Mouse (Mus musculus): ENCODE measurements around the gene Slc44a2. TPM values are rescaled to one million over a fixed set of nuclear protein-coding genes. Genes with fewer than 3 reads are reported as not detected.

The Slc44a2 gene
- total RNA-seq, 4 experiments from 2014 or later = 155 to 165 (median 161) TPM

DNA sequence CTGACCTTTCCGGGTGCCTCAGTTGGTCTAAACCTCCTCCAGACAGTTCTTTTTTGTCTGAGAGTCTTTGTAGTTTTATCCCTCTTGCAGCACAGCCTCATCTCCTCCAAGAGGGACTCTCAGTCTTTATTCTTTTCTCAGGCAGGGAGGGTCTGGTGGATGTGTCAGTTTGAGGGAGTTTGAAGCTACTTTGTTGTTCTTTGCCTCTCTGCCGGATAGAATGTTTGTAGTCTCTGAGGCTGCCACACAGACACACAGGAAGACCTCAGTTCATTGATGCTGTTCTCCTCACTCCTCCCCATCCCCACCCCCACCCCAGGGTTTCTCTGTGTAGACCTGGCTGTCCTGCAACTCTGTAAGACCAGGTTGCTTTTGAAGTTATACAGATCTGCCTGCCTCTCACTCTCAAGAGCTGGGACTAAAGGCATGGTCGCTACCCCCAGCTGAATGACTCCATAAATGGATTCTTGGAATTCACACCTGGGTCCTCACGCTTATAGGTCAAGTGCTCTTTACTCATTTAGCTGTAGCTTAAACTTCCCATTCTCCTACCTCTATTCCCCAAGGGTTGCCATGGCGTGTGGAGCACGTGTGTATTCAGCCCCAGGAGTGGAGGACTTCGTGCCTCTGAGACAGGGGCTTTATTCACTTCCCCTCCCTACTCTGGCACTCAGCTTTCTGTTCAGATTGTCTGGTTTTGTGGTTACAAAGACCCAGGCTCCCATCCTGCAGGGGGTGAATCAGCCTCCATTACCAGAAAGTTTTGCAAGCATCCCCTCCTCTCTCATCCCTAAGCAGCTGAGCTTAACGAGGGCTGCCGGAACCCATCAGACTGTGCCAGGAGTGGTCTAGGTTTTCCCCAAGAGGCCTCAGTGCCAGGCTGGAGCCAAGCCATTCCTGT, 11.9 kb downstream of the Slc44a2 start:
- no peak for DNase-seq (ENCODE audit: low spot score in 2 of 2)

DNA sequence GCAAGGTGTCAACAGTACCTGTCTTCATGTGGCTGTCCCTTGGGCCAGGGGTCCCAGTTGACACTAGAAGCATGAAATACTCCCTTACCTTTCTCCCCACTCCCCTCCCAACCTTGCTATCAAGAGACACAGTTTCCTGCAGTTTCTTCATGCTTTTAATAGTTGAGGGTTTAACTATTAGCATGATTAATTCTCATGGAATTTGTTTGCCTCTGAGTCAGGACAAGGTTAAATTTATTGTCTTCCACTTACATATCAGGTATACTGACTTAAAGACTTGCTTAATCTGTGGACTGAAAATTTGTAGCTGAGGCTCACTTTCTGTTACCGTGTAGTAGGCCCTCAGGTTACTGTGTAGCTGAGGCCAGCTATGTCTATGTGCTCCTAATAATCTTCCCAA, 13.0 kb downstream of the Slc44a2 start:
- no peak for DNase-seq (ENCODE audit: low spot score in 2 of 2)

GRCm38 (mm10) chr9:21334747-21335146, 14.2 kb downstream of the Slc44a2 start:
- no peak for DNase-seq (ENCODE audit: low spot score in 2 of 2)

- no peak for DNase-seq (ENCODE audit: low spot score in 2 of 2)
Observed at GRCm38 (mm10) chr9:21335391-21335790, 14.9 kb downstream of the Slc44a2 start.

DNA sequence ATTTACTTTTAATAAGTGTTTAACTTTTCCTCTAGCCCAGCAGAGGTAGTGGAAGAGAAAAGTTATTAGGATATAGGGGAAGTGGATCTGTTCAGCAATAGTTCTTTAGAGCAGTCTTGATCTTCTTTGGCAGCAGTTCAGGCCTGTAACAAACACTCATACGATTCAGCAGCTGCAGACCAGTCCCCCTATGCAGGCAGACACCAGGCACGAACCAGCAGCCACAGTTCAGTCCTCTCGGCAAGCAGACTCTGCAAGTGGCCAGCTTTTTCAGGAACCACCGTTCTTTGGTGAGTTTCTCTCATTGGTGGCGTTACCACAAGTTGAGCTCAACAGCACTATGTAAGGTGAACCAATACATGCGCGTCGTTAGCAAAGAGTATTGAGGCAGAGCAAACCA, 16.0 kb downstream of the Slc44a2 start:
- DNase-seq (ENCODE audit: low spot score in 2 of 2) = no peak

GRCm38 (mm10) chr9:21337652-21338051, 17.2 kb downstream of the Slc44a2 start:
- DNase-seq (ENCODE audit: low spot score in 2 of 2) = peak; percentile 53 to 67

DNA sequence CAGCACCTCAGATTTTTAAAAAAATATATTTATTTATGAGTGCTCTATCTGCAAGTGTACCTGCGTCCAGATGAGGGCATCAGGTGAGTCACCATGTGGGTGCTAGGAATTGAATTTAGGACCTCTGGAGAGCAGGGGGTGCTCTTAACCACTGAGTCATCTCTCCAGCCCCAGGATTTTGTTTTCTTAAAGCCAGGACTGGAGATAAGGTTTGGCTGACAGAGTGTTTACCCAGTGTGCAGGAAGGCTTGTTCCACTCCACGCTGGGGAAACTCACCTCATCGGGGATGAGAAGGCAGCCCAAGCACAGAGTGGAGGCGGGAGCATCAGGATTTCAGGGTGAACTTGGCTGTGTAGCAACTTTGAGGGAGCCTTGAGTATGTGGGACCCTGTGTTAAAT, 19.9 kb downstream of the Slc44a2 start:
- no peak for DNase-seq (ENCODE audit: low spot score in 2 of 2)

DNA sequence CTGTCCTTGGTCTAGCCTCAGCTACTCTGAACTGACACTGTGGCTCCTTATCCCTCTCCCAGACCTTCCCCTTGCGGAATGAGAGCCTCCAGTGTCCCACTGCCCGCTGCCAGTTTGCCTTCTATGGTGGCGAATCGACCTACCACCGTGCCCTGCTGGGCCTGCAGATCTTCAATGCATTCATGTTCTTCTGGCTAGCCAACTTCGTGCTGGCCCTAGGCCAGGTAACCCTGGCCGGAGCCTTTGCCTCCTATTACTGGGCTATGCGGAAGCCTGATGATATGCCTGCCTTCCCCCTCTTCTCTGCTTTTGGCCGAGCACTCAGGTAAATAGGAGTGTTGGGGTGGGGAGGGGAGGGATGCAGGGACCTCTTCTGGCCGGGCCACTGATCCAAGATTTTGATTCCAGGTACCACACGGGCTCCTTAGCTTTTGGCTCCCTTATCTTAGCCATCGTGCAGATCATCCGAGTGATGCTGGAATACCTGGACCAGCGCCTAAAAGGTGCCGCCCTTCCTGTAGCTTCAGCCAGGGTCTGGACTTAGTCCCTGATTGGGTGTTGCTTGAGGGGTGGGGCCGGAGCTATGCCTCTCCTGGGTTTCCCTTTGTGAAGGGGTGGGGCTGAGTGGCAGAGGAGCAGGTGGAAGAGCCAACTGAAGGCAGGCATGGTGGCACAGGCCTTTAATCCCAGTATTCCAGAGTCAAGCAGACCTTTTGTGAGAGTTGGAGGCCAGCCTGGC, 26.3 kb downstream of the Slc44a2 start:
- DNase-seq (ENCODE audit: low spot score in 2 of 2) = no peak

- DNase-seq (ENCODE audit: low spot score in 2 of 2) = no peak
Observed at GRCm38 (mm10) chr9:21348152-21348551, 27.7 kb downstream of the Slc44a2 start.

DNA sequence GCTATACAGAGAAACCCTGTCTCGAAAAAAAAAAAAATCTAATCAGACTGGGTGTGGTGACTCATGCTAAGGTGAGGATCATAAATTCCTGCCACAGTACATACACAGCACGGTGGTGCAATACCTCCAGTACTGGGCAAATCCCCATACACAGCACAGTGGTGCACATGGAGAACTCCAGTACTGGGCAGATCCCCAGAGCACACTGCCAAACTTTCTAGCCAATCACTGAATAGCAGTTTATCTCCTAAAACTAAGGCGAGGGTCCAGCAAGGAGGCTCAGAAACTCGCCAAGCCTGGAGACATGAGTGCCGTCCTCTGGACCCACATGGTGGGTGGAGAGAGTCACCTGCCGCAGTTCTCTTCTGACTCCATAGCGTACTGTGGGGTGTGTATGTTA, 30.7 kb downstream of the Slc44a2 start:
- DNase-seq (ENCODE audit: low spot score in 2 of 2) = no peak

- DNase-seq (ENCODE audit: low spot score in 2 of 2) = no peak
Observed at GRCm38 (mm10) chr9:21351702-21352377, 31.3 kb downstream of the Slc44a2 start.

DNA sequence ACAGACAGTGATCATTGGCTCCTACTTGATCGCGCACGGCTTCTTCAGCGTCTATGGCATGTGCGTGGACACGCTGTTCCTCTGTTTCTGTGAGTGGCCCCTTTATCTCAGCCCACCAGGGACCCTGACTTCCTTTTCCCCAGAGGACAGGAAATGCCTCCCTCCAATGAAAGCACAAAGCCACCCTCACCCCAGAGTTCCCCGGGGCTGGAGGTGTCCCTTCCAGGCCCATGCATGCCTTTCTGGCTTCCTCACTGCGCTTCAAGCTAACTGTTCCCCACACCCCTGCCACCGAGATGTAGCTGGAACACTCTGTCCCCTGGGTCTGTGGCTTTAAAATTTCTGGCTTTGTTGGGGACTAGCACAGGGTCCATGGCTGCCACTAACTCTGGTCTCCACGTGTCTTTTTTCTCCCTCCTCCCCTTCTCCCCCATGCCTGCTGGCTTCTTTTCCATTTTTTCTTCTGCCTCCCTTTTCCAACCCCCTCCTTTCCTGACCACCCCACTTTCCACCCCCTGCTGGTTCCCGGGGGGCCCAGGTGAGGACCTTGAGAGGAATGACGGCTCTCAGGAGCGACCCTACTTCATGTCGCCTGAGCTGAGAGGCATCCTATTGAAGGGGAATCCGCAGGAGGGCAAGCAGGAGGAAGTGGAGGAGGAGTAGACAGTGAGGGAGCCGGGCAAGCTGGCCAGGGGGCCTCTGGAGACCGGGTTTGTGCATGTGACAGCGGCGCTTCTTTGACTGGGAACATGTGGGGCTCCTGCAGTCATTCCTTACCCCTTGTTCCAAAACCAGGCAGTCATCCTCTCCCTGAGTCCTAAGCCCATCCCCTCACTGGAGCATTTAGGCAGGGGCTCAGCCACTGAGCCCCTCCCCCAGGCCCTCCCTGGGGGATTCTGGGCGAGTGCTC, 32.2 kb downstream of the Slc44a2 start:
- no peak for DNase-seq (ENCODE audit: low spot score in 2 of 2)

DNA sequence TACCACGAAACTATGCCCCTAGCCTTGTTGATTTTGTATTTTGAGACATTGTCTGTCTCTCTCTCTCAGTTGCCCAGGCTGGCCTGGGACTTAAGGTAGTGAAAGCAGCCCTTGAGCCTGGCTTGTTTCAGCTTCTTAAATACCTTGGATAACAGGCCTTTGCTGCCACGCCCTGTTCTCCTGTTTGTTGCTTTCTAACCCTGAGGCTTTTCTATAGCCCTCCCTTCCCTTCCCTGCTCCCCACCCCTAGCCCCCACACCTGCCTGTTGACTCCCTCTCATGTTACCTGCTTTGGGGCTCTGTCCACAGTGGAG, 32.8 kb downstream of the Slc44a2 start:
- DNase-seq (ENCODE audit: low spot score in 2 of 2) = no peak

DNA sequence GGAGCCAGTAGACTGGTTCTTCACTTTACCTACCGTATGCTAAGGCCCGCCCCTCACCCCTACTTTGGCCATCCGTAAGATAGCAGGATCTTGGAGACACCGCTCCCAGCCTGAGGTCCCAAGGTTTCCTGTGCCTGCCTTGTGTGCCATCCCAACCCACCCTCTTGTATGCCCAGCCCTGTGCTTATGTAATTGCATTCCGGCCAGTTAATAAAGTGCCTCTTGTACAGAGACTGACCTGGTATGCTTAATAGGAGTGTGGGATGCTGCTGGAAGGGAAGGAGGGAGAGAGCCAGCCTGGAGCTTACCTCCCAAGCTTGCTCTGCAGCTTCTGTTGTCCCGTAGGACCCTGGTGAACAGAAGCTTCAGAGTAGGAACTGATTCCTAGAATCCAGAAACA, 34.3 kb downstream of the Slc44a2 start:
- no peak for DNase-seq (ENCODE audit: low spot score in 2 of 2)

GRCm38 (mm10) chr9:21356981-21357718, 36.7 kb downstream of the Slc44a2 start:
- peak in 1 of 2 experiments; percentile 39 for DNase-seq (ENCODE audit: low spot score in 2 of 2)

GRCm38 (mm10) chr9:21366541-21367220, 46.2 kb downstream of the Slc44a2 start:
- DNase-seq (ENCODE audit: low spot score in 2 of 2) = peak; percentile 36 to 40

DNA sequence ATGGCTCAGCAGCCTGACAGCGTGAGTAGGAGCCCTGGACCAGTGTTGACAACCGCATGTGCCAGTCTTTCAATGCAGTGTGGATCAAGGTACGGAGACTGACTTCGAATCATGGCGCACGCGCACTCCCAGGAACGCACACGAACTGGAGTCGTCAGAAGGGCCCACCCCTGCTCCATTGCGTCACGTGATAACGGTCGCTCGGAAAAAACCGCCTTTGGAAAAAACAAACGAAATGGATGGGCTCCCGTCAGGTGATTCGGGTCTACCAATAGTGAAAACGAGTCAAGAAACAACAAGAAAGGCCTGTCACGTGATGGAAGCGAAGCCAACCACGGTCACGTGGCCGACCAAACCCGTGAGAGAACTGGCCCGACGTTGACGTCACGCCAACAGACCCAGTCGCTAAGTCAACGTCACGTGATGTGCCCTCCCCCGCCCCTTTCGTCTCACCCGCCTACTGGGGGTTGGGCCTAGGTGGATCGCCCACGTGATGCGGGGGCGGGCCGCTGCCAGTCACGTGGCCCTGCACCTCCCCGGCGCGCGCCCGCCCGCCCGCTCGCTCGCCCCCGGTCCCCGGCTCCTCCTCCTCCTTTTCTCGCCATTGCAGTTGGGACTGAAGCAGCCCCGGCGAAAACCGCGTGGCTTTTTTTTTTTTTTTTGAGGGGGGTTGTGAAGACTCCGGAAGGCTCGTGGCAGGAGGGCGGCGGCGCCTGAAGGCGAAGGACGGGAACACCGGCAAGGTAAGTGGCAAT, 47.0 kb downstream of the Slc44a2 start, which contains the start of gene Ilf3:
Gene Ilf3 (plus strand): TSS at position 515 of the 755 bp plus-strand sequence.
- peak; percentile 100 for DNase-seq (ENCODE audit: low spot score in 2 of 2)

DNA sequence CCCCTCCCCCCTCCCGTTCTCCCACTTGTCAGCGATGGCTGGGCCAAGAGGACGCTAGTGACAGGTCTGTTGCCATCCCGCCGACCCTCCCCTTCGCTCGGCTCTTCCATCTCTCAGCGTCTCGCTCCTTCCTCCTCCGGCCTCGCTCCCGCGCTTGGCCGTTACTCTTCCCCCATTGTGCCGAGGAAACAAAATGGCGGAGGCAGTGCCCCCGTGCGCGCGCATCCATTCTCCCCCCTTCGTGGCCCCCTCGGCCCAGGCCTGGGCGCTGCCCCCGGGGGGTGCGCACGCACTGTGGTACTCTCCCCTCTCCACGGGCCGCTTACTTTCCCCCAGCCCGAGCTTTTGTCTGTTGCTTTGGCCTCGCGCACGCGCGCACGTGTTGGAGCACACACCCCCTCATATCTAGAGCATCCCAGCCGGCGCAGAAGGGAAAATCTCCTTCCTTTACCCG, 47.7 kb downstream of the Slc44a2 start:
- peak; percentile 16 to 48 for DNase-seq (ENCODE audit: low spot score in 2 of 2)

GRCm38 (mm10) chr9:21369080-21369479, 48.6 kb downstream of the Slc44a2 start:
- DNase-seq (ENCODE audit: low spot score in 2 of 2) = no peak
